Mouse (Mus musculus) limb, embryonic 11.5 days (tissue): Measurements from ENCODE around the gene Wdr18. TPM values are rescaled to one million over a fixed set of nuclear protein-coding genes. Genes with fewer than 3 reads are reported as not detected.

Source experiments
- ATAC-seq: fragments of 200-750 bp; cut with Nextera tagmentation; 2 replicates; pipeline ENCODE4 v1.8.0; 2017; ENCODE audit warnings: low read depth; ENCODE audit not compliant: insufficient number of reproducible peaks, low FRiP score, low TSS enrichment
- DNase-seq: peaks from one replicate; pipeline ENCODE4 v3.0.0-alpha.2; 2015; ENCODE audit warnings: low spot score
- H3K27ac ChIP-seq: fragments of 300-500 bp; sonication (generic); replicated peaks from 2 replicates; pipeline ENCODE4 v1.5.1; 2014; ENCODE audit warnings: low read depth, mild to moderate bottlenecking, low read length
- H3K27me3 ChIP-seq: fragments of 300-500 bp; sonication (generic); 2 replicates; pipeline ENCODE4 v1.6.1; 2014; ENCODE audit warnings: mild to moderate bottlenecking, low read length, mixed read lengths; ENCODE audit not compliant: control insufficient read depth, insufficient read depth
- H3K36me3 ChIP-seq: fragments of 300-500 bp; sonication (generic); 2 replicates; pipeline ENCODE4 v1.6.1; 2014; ENCODE audit warnings: mild to moderate bottlenecking, low read length, moderate library complexity, mixed read lengths; ENCODE audit not compliant: control insufficient read depth, insufficient read depth
- H3K4me1 ChIP-seq: fragments of 300-500 bp; sonication (generic); 2 replicates; pipeline ENCODE4 v1.6.1; 2014; ENCODE audit warnings: low read length, mixed read lengths; ENCODE audit not compliant: control insufficient read depth, insufficient read depth
- H3K4me2 ChIP-seq: fragments of 300-500 bp; sonication (generic); 2 replicates; pipeline ENCODE4 v1.6.1; 2014; ENCODE audit warnings: low read depth, mild to moderate bottlenecking, moderate library complexity; ENCODE audit not compliant: severe bottlenecking
- H3K4me3 ChIP-seq: fragments of 300-500 bp; sonication (generic); 2 replicates; pipeline ENCODE4 v1.5.1; 2014; ENCODE audit warnings: low read depth, low read length
- H3K9ac ChIP-seq: fragments of 300-500 bp; sonication (generic); 2 replicates; pipeline ENCODE4 v1.6.1; 2014; ENCODE audit warnings: mild to moderate bottlenecking, low read length
- H3K9me3 ChIP-seq: fragments of 300-500 bp; sonication (generic); 2 replicates; pipeline ENCODE4 v1.6.1; 2016; ENCODE audit warnings: low read length; ENCODE audit not compliant: control insufficient read depth
- WGBS: fragments of 180-500 bp; shearing (Covaris S2); extraction: QIAGEN DNeasy Blood & Tissue Kit; methylation state at CpG from one replicate; pipeline ENCODE4 v1.1.7; 2014; 5-methylcytosine and 5-hydroxymethylcytosine counted together
- polyA plus RNA-seq: library from polyadenylated mRNA; unstranded; fragments of >200 nt; fragmentation: Nextera tagmentation; extraction: Ambion mirVana; gene quantifications from 2 replicates; pipeline ENCODE4 v1.2.1, GENCODE M21; 2014

Wdr18 gene
- polyA plus RNA-seq, 1 experiment from 2014 or later = 144 TPM

- H3K9me3 ChIP-seq = no peaks in the 10 kb centered on the region
- H3K36me3 ChIP-seq = peaks cover 16% of the 10 kb centered on the region
- no peak overlapping the region for H3K27ac ChIP-seq
- no peak overlapping the region for H3K4me2 ChIP-seq
- no peak overlapping the region for H3K4me3 ChIP-seq
- H3K9ac ChIP-seq = no peak overlapping the region
- DNase-seq = no peak
- ATAC-seq = no peak
- WGBS = 85% methylated on average over 27 of the region's 27 CpGs
- H3K4me1 ChIP-seq = peaks cover 35% of the 10 kb centered on the region
- no peaks in the 10 kb centered on the region for H3K27me3 ChIP-seq
Observed at GRCm38 (mm10) chr10:79936911-79937441, 23.0 kb upstream of the Wdr18 start.

- Histone ChIP-seq H3K27ac (no peak overlapping the region), H3K27me3 (no peaks in the 10 kb centered on the region), H3K4me2 (no peak overlapping the region), H3K9ac (no peak overlapping the region), H3K9me3 (no peaks in the 10 kb centered on the region), H3K4me1 (peaks cover 25% of the 10 kb centered on the region), H3K4me3 (no peak overlapping the region), H3K36me3 (peaks cover 16% of the 10 kb centered on the region)
- DNase-seq = no peak
- WGBS = 65% methylated on average over 11 of the region's 11 CpGs
- no peak for ATAC-seq
Observed at GRCm38 (mm10) chr10:79937775-79938526, 22.0 kb upstream of the Wdr18 start.

GRCm38 (mm10) chr10:79940749-79941148 is 19.2 kb upstream of the Wdr18 start:
- 0 out of 2 replicates have a peak overlapping the region, but pooled peaks have one; percentile 13 for H3K4me2 ChIP-seq
- WGBS = 55% methylated on average over 7 of the region's 7 CpGs
- ATAC-seq (no peak), DNase-seq (no peak)
- no peaks in the 10 kb centered on the region for H3K9me3 ChIP-seq
- no peak overlapping the region for H3K9ac ChIP-seq
- peaks cover 10% of the 10 kb centered on the region for H3K36me3 ChIP-seq
- no peak overlapping the region for H3K27ac ChIP-seq
- no peak overlapping the region for H3K4me3 ChIP-seq
- H3K27me3 ChIP-seq = no peaks in the 10 kb centered on the region
- peaks cover 36% of the 10 kb centered on the region for H3K4me1 ChIP-seq

GRCm38 (mm10) chr10:79942988-79943387 is 17.0 kb upstream of the Wdr18 start:
- Histone ChIP-seq H3K4me3 (no peak overlapping the region), H3K4me2 (no peak overlapping the region), H3K4me1 (peaks cover 50% of the 10 kb centered on the region), H3K9ac (no peak overlapping the region), H3K27ac (no peak overlapping the region), H3K27me3 (no peaks in the 10 kb centered on the region), H3K9me3 (no peaks in the 10 kb centered on the region), H3K36me3 (peaks cover 4% of the 10 kb centered on the region)
- DNase-seq (no peak), ATAC-seq (no peak)
- WGBS = 83% methylated on average over 1 of the region's 1 CpGs

- Histone ChIP-seq H3K4me3 (no peak overlapping the region), H3K27ac (peak overlapping the region; percentile 52; the same call in 1 of the 2 replicates), H3K4me2 (no peak overlapping the region), H3K36me3 (peaks cover 4% of the 10 kb centered on the region), H3K4me1 (peaks cover 47% of the 10 kb centered on the region), H3K9ac (no peak overlapping the region), H3K9me3 (no peaks in the 10 kb centered on the region), H3K27me3 (no peaks in the 10 kb centered on the region)
- 59% methylated on average over 9 of the region's 9 CpGs for WGBS
- DNase-seq (no peak), ATAC-seq (no peak)
Observed at GRCm38 (mm10) chr10:79943471-79943901, 16.5 kb upstream of the Wdr18 start.

- H3K27ac ChIP-seq = peak overlapping the region; percentile 85
- WGBS = 14% methylated on average over 16 of the region's 16 CpGs
- peaks cover 43% of the 10 kb centered on the region for H3K4me1 ChIP-seq
- peak overlapping the region; percentile 41; the same call in 1 of the 2 replicates for H3K9ac ChIP-seq
- no peak overlapping the region for H3K4me3 ChIP-seq
- ATAC-seq (no peak), DNase-seq (peak; percentile 76)
- H3K36me3 ChIP-seq = peaks cover 10% of the 10 kb centered on the region
- peak overlapping the region; percentile 16; the same call in 1 of the 2 replicates for H3K4me2 ChIP-seq
- no peaks in the 10 kb centered on the region for H3K9me3 ChIP-seq
- no peaks in the 10 kb centered on the region for H3K27me3 ChIP-seq
Observed at GRCm38 (mm10) chr10:79945507-79946234, 14.3 kb upstream of the Wdr18 start.

GRCm38 (mm10) chr10:79946752-79947322 is 13.1 kb upstream of the Wdr18 start:
- Histone ChIP-seq H3K9ac (peak overlapping the region; percentile 47; the same call in 1 of the 2 replicates), H3K4me1 (peaks cover 41% of the 10 kb centered on the region), H3K4me2 (peak overlapping the region; percentile 17; the same call in 1 of the 2 replicates), H3K9me3 (no peaks in the 10 kb centered on the region), H3K27me3 (no peaks in the 10 kb centered on the region), H3K4me3 (no peak overlapping the region), H3K36me3 (peaks cover 16% of the 10 kb centered on the region), H3K27ac (peak overlapping the region; percentile 85)
- ATAC-seq (peak; percentile 31; the same call in 1 of the 2 replicates), DNase-seq (no peak)
- WGBS = 10% methylated on average over 7 of the region's 7 CpGs

- H3K4me2 ChIP-seq = no peak overlapping the region
- H3K27ac ChIP-seq = no peak overlapping the region
- H3K4me3 ChIP-seq = no peak overlapping the region
- ATAC-seq (no peak), DNase-seq (no peak)
- no peaks in the 10 kb centered on the region for H3K9me3 ChIP-seq
- peaks cover 41% of the 10 kb centered on the region for H3K4me1 ChIP-seq
- H3K9ac ChIP-seq = no peak overlapping the region
- 72% methylated on average over 6 of the region's 6 CpGs for WGBS
- peaks cover 15% of the 10 kb centered on the region for H3K36me3 ChIP-seq
- no peaks in the 10 kb centered on the region for H3K27me3 ChIP-seq
Observed at GRCm38 (mm10) chr10:79947502-79947901, 12.4 kb upstream of the Wdr18 start.
